Mouse (Mus musculus) ES-Bruce4 (cell line): Measurements from ENCODE around the gene Gm26741. TPM values are rescaled to one million over a fixed set of nuclear protein-coding genes. Genes with fewer than 3 reads are reported as not detected.

Experiments
- H3K27ac ChIP-seq: 2 replicates; pipeline ENCODE4 v1.5.1; 2012; ENCODE audit warnings: low read length, inconsistent platforms; ENCODE audit not compliant: insufficient read depth
- H3K27me3 ChIP-seq: 2 replicates; pipeline ENCODE4 v1.6.1; 2012; ENCODE audit warnings: mild to moderate bottlenecking, low read length, inconsistent platforms; ENCODE audit not compliant: control insufficient read depth, poor library complexity, insufficient read depth, severe bottlenecking
- H3K36me3 ChIP-seq: 2 replicates; pipeline ENCODE4 v1.6.1; 2012; ENCODE audit warnings: inconsistent platforms, mild to moderate bottlenecking, low read length, moderate library complexity; ENCODE audit not compliant: control insufficient read depth, poor library complexity, insufficient read depth, severe bottlenecking
- H3K4me1 ChIP-seq: one replicate; pipeline ENCODE4 v1.8.1; 2011; ENCODE audit warnings: low read length; ENCODE audit not compliant: control insufficient read depth, insufficient read depth
- H3K4me3 ChIP-seq: 2 replicates; pipeline ENCODE4 v1.5.1; 2011; ENCODE audit warnings: low read depth, mild to moderate bottlenecking, low read length
- H3K9ac ChIP-seq: 2 replicates; pipeline ENCODE4 v1.6.1; 2012; ENCODE audit warnings: low read depth, mild to moderate bottlenecking, inconsistent platforms; ENCODE audit not compliant: poor library complexity, severe bottlenecking
- H3K9me3 ChIP-seq: replicated peaks from 2 replicates; pipeline ENCODE4 v1.6.1; 2012; ENCODE audit warnings: mild to moderate bottlenecking, low read length, inconsistent platforms; ENCODE audit not compliant: control insufficient read depth, poor library complexity, insufficient read depth, severe bottlenecking
- CTCF ChIP-seq: IDR thresholded peaks from one replicate; pipeline ENCODE4 v1.8.1; 2011; ENCODE audit warnings: low read depth, low read length
- EP300 ChIP-seq: IDR thresholded peaks from 2 replicates; pipeline ENCODE4 v1.6.1; 2011; ENCODE audit warnings: low read depth, low read length; ENCODE audit not compliant: insufficient read depth
- POLR2A ChIP-seq: IDR thresholded peaks from one replicate; pipeline ENCODE4 v1.8.1; 2011; ENCODE audit warnings: low read length; ENCODE audit not compliant: insufficient read depth
- polyA plus RNA-seq: library from polyadenylated mRNA; stranded (reverse); fragments of >200 nt; gene quantifications from 2 replicates; pipeline ENCODE4 v1.2.4, GENCODE M21; 2011; ENCODE audit warnings: low read depth; ENCODE audit not compliant: missing spikeins, insufficient read depth, insufficient read length

The Gm26741 gene
- polyA plus RNA-seq, 1 experiment = not detected

DNA sequence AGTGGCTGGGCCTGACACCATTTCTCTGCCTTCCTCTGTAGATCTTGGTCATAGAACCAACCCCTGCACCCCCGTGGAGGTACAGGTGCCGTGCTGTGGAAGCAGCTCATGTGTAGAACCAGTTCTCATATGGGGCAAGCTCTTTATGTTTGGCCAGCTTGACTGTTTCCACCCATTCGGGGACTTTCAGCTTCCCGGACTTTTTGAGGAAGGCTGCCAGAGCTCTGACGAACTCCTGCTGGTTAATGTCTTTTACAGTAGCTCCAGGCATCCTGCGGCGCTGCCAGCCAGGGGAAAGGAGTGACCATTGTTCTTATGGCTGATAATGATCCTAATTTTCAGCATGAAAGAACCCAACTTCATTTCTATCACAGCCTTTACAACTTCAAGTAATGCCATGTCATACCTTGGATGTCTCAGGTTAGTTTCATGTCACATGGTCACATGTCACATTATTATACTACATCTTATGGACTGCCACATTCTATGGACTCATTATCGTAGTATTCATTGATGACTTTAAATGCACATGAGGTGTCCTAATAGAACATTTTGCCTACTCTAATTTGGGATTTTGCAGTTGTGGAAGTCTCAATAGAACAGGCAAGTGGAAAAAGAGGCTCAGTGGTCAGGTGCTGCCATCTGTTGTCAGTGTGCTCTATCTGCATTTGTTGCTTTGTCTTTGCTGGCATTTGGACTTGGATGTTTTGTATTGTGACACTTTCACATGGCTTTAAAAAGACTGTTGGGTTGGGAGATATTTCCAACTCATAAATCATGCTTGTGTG, 26.4 kb downstream of the Gm26741 start:
- H3K9me3 ChIP-seq = no peaks in the 10 kb centered on the region
- no peak overlapping the region for H3K27ac ChIP-seq
- H3K36me3 ChIP-seq = no peaks in the 10 kb centered on the region
- no peak overlapping the region for H3K9ac ChIP-seq
- TF ChIP-seq CTCF (peak; percentile 20), EP300 (no peak), POLR2A (no peak)
- no peaks in the 10 kb centered on the region for H3K27me3 ChIP-seq
- no peak overlapping the region for H3K4me3 ChIP-seq
- no peaks in the 10 kb centered on the region for H3K4me1 ChIP-seq

DNA sequence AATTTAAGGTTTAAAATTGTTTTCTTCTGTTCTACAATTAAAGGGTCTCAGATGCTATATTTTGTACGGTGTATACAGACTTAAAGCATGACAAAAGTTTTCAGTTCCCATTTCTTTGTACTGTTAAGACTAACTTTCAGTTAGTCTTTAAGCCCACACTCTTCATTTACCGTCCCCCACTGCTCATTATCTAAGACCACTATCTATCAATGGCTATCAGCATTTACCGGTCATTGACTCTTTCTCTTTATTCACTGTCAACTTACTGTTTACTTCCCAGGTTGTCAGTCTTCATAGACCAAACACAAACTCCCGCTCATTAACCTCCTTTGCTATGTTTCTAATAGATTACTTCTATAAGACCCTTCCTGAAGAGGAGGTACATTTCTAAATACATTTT, 28.6 kb downstream of the Gm26741 start:
- Histone ChIP-seq H3K27me3 (no peaks in the 10 kb centered on the region), H3K36me3 (no peaks in the 10 kb centered on the region), H3K9ac (no peak overlapping the region), H3K4me1 (no peaks in the 10 kb centered on the region), H3K9me3 (no peaks in the 10 kb centered on the region), H3K4me3 (no peak overlapping the region), H3K27ac (no peak overlapping the region)
- no peak for TF ChIP-seq POLR2A
- TF ChIP-seq CTCF = no peak
- no peak for TF ChIP-seq EP300

DNA sequence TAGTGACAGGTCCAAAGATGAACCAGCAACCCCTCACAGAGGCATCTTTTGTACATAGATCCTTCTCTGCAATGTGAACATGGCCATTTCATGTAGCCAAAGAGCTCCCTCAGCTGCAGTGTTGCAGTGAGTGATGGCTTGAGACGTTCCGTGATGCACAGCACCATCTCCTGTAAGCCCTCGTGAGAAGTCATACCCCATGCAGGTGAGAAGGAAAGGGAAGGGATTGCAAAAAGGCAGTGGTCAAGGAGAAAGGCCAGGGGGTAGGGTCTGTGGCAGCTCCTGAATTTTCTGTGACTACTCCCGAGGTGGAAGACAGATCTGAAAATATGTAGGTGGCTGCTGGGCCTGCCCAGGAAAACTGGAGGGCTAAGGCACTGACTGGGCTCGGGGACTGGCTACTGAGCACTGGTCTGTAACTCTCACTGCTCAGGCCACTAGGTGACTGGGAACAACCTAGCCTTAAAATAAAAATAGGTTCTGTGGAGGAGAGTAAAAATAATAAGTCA, 30.4 kb downstream of the Gm26741 start, which contains the start of gene Nepn:
Gene Nepn (plus strand): TSS at position 51 of the 509 bp plus-strand sequence.
- Histone ChIP-seq H3K4me3 (no peak within 1 kb of the TSS), H3K36me3 (no peaks in the 10 kb centered on the region), H3K9ac (no peak within 1 kb of the TSS), H3K27ac (no peak within 1 kb of the TSS), H3K9me3 (no peaks in the 10 kb centered on the region), H3K27me3 (no peaks in the 10 kb centered on the region), H3K4me1 (no peaks in the 10 kb centered on the region)
- TF ChIP-seq EP300 = no peak
- TF ChIP-seq POLR2A = no peak
- TF ChIP-seq CTCF = no peak

- TF ChIP-seq EP300 (no peak), POLR2A (no peak), CTCF (no peak)
- no peaks in the 10 kb centered on the region for H3K4me1 ChIP-seq
- H3K9ac ChIP-seq = no peak overlapping the region
- no peak overlapping the region for H3K4me3 ChIP-seq
- H3K36me3 ChIP-seq = no peaks in the 10 kb centered on the region
- H3K27me3 ChIP-seq = no peaks in the 10 kb centered on the region
- H3K9me3 ChIP-seq = no peaks in the 10 kb centered on the region
- no peak overlapping the region for H3K27ac ChIP-seq
Measured at GRCm38 (mm10) chr10:52389438-52389837, 30.9 kb downstream of the Gm26741 start.

DNA sequence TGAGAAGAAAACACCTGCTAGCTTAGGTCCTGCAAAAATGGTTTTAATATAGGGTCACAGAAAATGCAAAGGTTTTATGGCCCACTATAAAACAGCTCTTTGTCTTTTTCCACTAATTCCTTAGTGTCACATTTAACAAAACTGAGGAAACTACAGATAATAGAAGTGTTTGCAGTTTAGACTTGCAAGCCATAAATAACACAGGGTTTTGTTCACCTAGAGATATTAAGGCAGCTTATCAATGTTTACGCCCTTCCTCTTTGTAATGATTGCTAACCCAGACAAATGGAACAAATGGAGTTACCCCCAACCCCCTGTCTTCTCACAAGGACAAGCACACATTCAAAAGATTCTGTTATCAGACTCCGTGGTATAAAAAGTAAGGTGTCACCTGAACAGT, 32.6 kb downstream of the Gm26741 start:
- H3K9me3 ChIP-seq = no peaks in the 10 kb centered on the region
- no peaks in the 10 kb centered on the region for H3K4me1 ChIP-seq
- TF ChIP-seq CTCF (no peak), EP300 (no peak), POLR2A (no peak)
- no peaks in the 10 kb centered on the region for H3K36me3 ChIP-seq
- no peak overlapping the region for H3K27ac ChIP-seq
- H3K27me3 ChIP-seq = no peaks in the 10 kb centered on the region
- H3K4me3 ChIP-seq = no peak overlapping the region
- H3K9ac ChIP-seq = no peak overlapping the region

DNA sequence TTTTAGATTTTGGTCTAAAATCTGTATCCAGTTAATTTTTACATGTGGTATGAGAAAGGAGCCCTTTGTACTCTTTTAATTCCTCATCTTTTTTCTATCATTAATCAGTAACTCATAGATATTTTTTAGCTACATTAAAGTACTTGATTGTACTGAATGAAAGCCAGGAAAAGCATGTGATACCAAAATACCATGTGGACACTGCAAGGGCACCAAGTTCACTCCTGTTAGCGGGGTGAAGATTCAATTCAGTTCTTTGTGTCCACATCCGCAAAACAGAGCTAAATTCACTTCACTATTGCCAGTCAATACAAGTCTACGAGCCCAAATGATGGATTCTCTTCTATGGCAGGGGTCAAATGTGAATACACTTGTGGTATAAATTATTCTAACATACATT, 38.1 kb downstream of the Gm26741 start:
- H3K27me3 ChIP-seq = no peaks in the 10 kb centered on the region
- H3K27ac ChIP-seq = no peak overlapping the region
- TF ChIP-seq EP300 = no peak
- no peak for TF ChIP-seq CTCF
- no peak for TF ChIP-seq POLR2A
- H3K4me3 ChIP-seq = no peak overlapping the region
- H3K4me1 ChIP-seq = no peaks in the 10 kb centered on the region
- H3K9me3 ChIP-seq = no peaks in the 10 kb centered on the region
- no peaks in the 10 kb centered on the region for H3K36me3 ChIP-seq
- no peak overlapping the region for H3K9ac ChIP-seq
